Mouse (Mus musculus): ENCODE measurements around the gene Tspan14.

Tspan14 gene

GRCm38 (mm10) chr14:40885225-40885624 lies 81.4 kb downstream of the Tspan14 start:
- DNase-seq (ENCODE audit: low spot score), result peak; percentile 40

DNA sequence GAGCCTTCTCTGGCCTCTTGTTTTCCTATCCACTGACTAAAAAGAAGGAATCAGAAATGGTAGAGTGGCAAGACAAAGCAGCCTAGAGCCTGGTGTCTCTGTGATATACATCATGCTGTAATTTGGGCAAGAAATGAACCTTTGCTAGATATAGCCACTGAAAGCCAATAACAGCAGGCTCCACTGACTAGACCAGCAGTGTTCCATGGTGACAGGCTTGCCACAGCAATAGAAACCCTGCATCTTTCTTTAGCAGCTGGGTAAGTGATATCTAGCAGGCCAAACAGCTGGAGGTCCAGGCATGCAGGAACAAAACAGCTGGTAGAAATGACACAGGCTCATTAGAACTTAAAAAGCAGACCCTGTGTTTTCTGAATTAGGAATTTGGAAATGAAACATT lies 92.0 kb downstream of the Tspan14 start:
- DNase-seq (ENCODE audit: low spot score), result no peak

- DNase-seq (ENCODE audit: low spot score), result no peak
These were observed 92.6 kb downstream of the Tspan14 start for GRCm38 (mm10) chr14:40873961-40874360.

- DNase-seq (ENCODE audit: low spot score), result no peak
These were observed 96.0 kb downstream of the Tspan14 start for GRCm38 (mm10) chr14:40870598-40870997.

DNA sequence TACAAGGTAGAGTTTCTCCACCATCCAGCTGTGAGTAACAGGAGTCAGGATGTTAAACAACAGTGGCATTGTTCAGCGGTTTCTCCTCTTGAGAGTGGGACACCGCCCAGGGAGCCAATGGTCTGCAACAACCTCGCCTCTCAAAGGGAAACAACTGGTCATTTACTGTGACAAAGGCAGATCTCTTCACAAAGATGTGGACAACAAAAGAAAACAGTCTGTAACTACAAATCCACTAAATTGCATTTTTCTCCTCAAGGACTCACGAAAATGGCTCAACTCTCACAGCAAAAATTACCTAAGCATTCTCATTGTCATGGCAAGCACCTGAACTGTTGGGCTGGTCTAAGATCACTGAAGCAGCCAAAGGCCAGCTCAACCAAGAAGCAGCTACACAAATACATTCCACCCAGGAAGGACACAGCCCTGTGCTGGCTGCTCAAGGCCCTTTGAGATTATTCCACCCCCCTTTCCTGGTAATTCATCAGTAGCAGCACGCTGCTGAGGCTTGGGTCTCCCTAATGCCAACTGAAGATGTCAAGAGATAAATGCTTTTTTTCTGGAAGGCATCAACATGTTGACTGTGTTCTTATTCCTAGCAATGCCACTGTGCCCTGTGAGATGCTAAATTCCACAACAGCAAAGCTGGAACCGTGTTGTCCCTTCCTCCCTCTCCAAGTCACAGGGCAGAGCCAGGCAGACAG lies 101.6 kb downstream of the Tspan14 start:
- DNase-seq (ENCODE audit: low spot score), result peak; percentile 6

- DNase-seq (ENCODE audit: low spot score), result no peak
These were observed 102.9 kb downstream of the Tspan14 start for GRCm38 (mm10) chr14:40863659-40864058.

GRCm38 (mm10) chr14:40863022-40863421 lies 103.6 kb downstream of the Tspan14 start:
- DNase-seq (ENCODE audit: low spot score), result peak; percentile 6
